Mouse (Mus musculus): ENCODE measurements around the gene Mlycd. TPM values are rescaled to one million over a fixed set of nuclear protein-coding genes. Genes with fewer than 3 reads are reported as not detected.

Mlycd gene
- total RNA-seq, 2 experiments from 2014 or later, result 23.4 to 24.6 TPM

DNA sequence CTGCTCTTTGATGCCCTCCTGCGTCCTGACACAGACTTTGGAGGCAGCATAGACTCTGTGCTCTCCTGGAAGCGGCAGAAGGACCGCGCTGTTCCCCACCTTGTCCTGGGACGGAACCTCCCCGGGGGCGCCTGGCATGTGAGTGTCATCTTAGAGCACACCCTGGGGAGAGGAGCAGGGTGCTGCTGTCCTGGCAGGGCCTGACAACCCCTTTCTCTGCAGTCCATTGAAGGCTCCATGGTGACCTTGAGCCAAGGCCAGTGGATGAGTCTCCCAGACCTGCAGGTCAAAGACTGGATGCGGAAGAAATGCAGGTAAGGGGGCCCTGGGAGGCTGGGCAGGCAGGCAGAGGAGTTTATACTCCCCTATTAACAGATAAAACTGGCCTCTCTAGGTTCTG, 48.3 kb downstream of the Mlycd start:
- intact Hi-C loops (cut with DNase I), result loop anchor here (5.0 to 10.0 kb wide), 2 partner anchors 234 to 332 kb away; partner anchors contain the start of gene Tldc1
- DNase-seq (ENCODE audit: extremely low spot score in 1 of 2, low spot score in 2 of 2), result no peak

DNA sequence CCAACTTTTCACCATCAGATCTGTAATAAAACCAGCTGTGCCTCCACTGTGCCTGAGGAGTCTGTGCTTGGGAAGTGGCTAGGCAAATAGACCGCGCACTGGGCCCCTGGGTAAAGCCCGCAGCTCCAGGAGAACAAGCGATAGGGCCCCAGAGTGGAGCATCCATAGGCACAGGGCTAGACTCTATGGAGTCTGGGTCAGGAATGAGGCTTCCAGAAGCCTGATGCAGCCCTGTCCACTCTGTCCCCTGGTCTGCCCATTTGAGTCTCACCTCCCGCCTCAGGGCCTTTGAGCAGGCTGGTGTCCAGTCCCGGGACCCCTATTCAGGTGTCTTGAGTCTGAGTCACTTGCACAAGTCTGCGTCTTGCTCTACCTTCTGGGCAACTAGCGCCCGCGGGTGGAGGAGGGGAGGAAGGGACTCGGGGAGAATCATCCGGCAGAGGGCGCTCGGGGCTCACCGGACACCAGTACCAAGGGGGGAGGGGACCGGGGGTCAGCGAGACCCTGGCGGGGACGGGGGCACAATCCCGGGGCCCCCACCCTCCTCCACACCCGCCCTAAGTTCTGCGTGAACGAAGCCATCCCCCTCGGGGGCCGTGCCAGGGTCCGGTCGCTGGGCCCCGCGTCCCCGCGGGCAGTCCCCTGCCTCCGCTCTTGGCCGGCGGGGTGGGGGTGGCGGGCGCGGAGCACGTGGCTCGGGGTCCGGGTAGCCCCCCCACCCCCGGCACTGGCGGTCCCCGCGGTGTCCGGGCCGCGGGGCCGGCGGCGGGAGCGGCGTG, 51.7 kb downstream of the Mlycd start, which contains the start of gene Necab2:
Necab2 (plus strand) TSS at position 509 of the 779 bp plus-strand sequence.
- peak; percentile 84 to 93 for DNase-seq (ENCODE audit: extremely low spot score in 1 of 2, low spot score in 2 of 2)
- intact Hi-C loops (cut with DNase I), result loop anchor here (10.0 kb wide), 1 partner anchor 328 kb away; the partner anchor contains the start of gene Tldc1

- intact Hi-C loops (cut with DNase I), result loop anchor here (10.0 kb wide), 1 partner anchor 328 kb away; the partner anchor contains the start of gene Tldc1
- DNase-seq (ENCODE audit: extremely low spot score in 1 of 2, low spot score in 2 of 2), result peak in 1 of 2 experiments; percentile 72
Measured at GRCm38 (mm10) chr8:119446990-119447780, 52.5 kb downstream of the Mlycd start.

- no peak for DNase-seq (ENCODE audit: extremely low spot score in 1 of 2, low spot score in 2 of 2)
- intact Hi-C loops (cut with DNase I), result loop anchor here (10.0 kb wide), 1 partner anchor 327 kb away; the partner anchor contains the start of gene Tldc1
Measured at GRCm38 (mm10) chr8:119447781-119448170, 53.1 kb downstream of the Mlycd start.

GRCm38 (mm10) chr8:119449627-119450026, 54.9 kb downstream of the Mlycd start:
- intact Hi-C loops (cut with DNase I), result loop anchor here (10.0 kb wide), 1 partner anchor 325 kb away; the partner anchor contains the start of gene Tldc1
- DNase-seq (ENCODE audit: extremely low spot score in 1 of 2, low spot score in 2 of 2), result no peak

GRCm38 (mm10) chr8:119451131-119451530, 56.5 kb downstream of the Mlycd start:
- intact Hi-C loops (cut with DNase I), result no loop called here
- no peak for DNase-seq (ENCODE audit: extremely low spot score in 1 of 2, low spot score in 2 of 2)

DNA sequence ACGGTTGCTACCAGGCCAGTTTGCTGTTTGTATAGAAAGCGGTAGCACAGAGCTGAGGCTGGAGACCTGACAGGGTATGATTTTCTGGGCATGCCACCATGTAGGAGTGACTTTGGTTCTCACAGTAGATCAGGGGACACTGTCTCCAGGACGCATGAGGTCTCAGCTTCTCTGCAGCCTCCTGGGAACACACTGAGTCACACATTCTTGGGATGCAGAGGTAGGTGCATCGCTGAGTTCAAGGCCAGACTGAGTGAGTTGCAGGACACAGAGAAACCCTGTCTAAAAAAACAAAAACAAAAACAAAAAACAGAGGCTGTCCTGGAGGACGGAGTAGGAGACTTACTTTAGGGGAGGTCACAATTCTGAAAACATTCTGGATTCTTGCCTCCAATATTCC, 58.2 kb downstream of the Mlycd start:
- intact Hi-C loops (cut with DNase I), result no loop called here
- DNase-seq (ENCODE audit: extremely low spot score in 1 of 2, low spot score in 2 of 2), result no peak

GRCm38 (mm10) chr8:119456045-119456444, 61.4 kb downstream of the Mlycd start:
- no peak for DNase-seq (ENCODE audit: extremely low spot score in 1 of 2, low spot score in 2 of 2)
- intact Hi-C loops (cut with DNase I), result no loop called here

DNA sequence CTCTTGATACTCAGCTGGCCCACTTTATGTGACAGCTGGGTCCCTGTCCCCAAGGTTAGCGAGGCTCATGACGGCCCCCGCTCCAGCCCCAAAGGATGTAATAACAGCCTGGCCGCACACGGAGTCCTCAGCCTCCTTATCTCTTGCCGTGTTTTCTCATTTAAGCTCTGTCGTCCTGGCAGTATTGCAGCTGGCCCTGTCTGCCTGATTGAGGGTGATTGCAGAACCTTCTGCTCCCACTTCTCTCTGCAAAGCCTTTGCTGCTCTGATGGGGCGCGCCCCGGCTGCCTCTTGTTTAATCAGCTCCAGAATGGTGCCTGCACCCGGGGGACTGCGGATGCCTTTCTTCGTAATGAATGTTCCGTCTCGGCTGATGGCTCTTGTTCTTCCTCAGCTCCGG, 65.0 kb downstream of the Mlycd start:
- intact Hi-C loops (cut with DNase I), result no loop called here
- no peak for DNase-seq (ENCODE audit: extremely low spot score in 1 of 2, low spot score in 2 of 2)

Other genes starting within 250 kb of the Mlycd start
- 100 to 1,000 TPM; 676 to 711 TPM for gene Hsbp1, start 50.4 kb upstream of the Mlycd start, total RNA-seq (2021)
- 1 to 10 TPM in 1 of 2 experiments, not detected in 1; 1.2 TPM for gene Osgin1, start 39.2 kb downstream of the Mlycd start, total RNA-seq (2021)
- 10 to 100 TPM; 51.6 to 63.6 TPM for gene Necab2, start 51.8 kb downstream of the Mlycd start, total RNA-seq (2021)
- under 1 TPM in 1 of 2 experiments, not detected in 1; 0.45 TPM for gene Slc38a8, start 106.8 kb downstream of the Mlycd start, total RNA-seq (2021)
- 10 to 100 TPM; 59.1 to 70.0 TPM for gene Mbtps1, start 163.9 kb downstream of the Mlycd start, total RNA-seq (2021)
- gene Hsdl1, start 180.3 kb downstream of the Mlycd start, total RNA-seq (2021), result 10 to 100 TPM; 48.3 to 56.2 TPM
- gene Dnaaf1, start 180.4 kb downstream of the Mlycd start, total RNA-seq (2021), result not detected
- 10 to 100 TPM; 11.2 to 12.5 TPM for gene Taf1c, start 210.3 kb downstream of the Mlycd start, total RNA-seq (2021)
- gene Adad2, start 217.9 kb downstream of the Mlycd start, total RNA-seq (2021), result not detected
- under 1 TPM; 0.55 to 0.60 TPM for gene Kcng4, start 240.8 kb downstream of the Mlycd start, total RNA-seq (2021)

All from left cerebral cortex, postnatal 10 days (tissue).